Mouse (Mus musculus) splenic B cell, adult 2 months (primary cell): ENCODE measurements around the gene Cnot1.
"Not testable (repeated sequence)": the region's sequence is repeated elsewhere in the genome, so short reads cannot be mapped to it uniquely, and the experiment has no call there.

Experiments
- DNase-seq: peaks from one replicate; pipeline ENCODE4 v3.0.0-alpha.2; 2011; ENCODE audit warnings: low read depth, low spot score
- H3K27me3 ChIP-seq: 2 replicates; pipeline ENCODE4 v1.6.1; 2012; ENCODE audit warnings: mild to moderate bottlenecking, low read length, moderate library complexity, mixed read lengths; ENCODE audit not compliant: control insufficient read depth, poor library complexity, insufficient read depth, severe bottlenecking
- H3K36me3 ChIP-seq: 2 replicates; pipeline ENCODE4 v1.6.1; 2012; ENCODE audit warnings: mild to moderate bottlenecking, low read length, moderate library complexity, mixed read lengths; ENCODE audit not compliant: control insufficient read depth, poor library complexity, insufficient read depth, severe bottlenecking

Gene Cnot1

GRCm38 (mm10) chr8:95832603-95833434 is 25.6 kb upstream of the Cnot1 start:
- Histone ChIP-seq H3K36me3 (no peaks in the 10 kb centered on the region; the same call in 1 of the 2 replicates), H3K27me3 (no peaks in the 10 kb centered on the region)
- DNase-seq: peak; percentile 88

- DNase-seq: no peak
- Histone ChIP-seq H3K27me3 (no peaks in the 10 kb centered on the region), H3K36me3 (no peaks in the 10 kb centered on the region)
Measured at GRCm38 (mm10) chr8:95830144-95830543, 22.9 kb upstream of the Cnot1 start.

GRCm38 (mm10) chr8:95825162-95825561 is 17.9 kb upstream of the Cnot1 start, which contains the start of gene Sap18b:
Gene Sap18b, plus strand, starts transcription at chr8:95825346.
- not testable (repeated sequence) for H3K36me3 ChIP-seq, H3K27me3 ChIP-seq, DNase-seq

- H3K36me3 ChIP-seq: no peaks in the 10 kb centered on the region
- H3K27me3 ChIP-seq: no peaks in the 10 kb centered on the region
- no peak for DNase-seq
Measured at GRCm38 (mm10) chr8:95822699-95823098, 15.4 kb upstream of the Cnot1 start.

- no peak for DNase-seq
- no peaks in the 10 kb centered on the region for H3K36me3 ChIP-seq
Measured at GRCm38 (mm10) chr8:95822096-95822495, 14.8 kb upstream of the Cnot1 start.

GRCm38 (mm10) chr8:95821266-95821665 is 14.0 kb upstream of the Cnot1 start:
- H3K36me3 ChIP-seq: no peaks in the 10 kb centered on the region
- no peaks in the 10 kb centered on the region for H3K27me3 ChIP-seq
- no peak for DNase-seq

More at GRCm38 (mm10) chr8:95822096-95822495, 14.8 kb upstream of the Cnot1 start:
- no peaks in the 10 kb centered on the region for H3K27me3 ChIP-seq

- H3K27me3 ChIP-seq: no peaks in the 10 kb centered on the region
- no peaks in the 10 kb centered on the region for H3K36me3 ChIP-seq
- DNase-seq: no peak
Measured at GRCm38 (mm10) chr8:95818211-95818610, 10.9 kb upstream of the Cnot1 start.

- H3K27me3 ChIP-seq: no peaks in the 10 kb centered on the region
- H3K36me3 ChIP-seq: no peaks in the 10 kb centered on the region
- no peak for DNase-seq
Measured at GRCm38 (mm10) chr8:95817597-95817996, 10.3 kb upstream of the Cnot1 start.

- no peaks in the 10 kb centered on the region for H3K27me3 ChIP-seq
- no peak for DNase-seq
Measured at GRCm38 (mm10) chr8:95816044-95816708, 8.9 kb upstream of the Cnot1 start.

GRCm38 (mm10) chr8:95810184-95810591 is 2.9 kb upstream of the Cnot1 start:
- no peaks in the 10 kb centered on the region for H3K36me3 ChIP-seq
- H3K27me3 ChIP-seq: no peaks in the 10 kb centered on the region
- DNase-seq: peak; percentile 40

More at GRCm38 (mm10) chr8:95816044-95816708, 8.9 kb upstream of the Cnot1 start:
- no peaks in the 10 kb centered on the region for H3K36me3 ChIP-seq

- no peak for DNase-seq
- Histone ChIP-seq H3K27me3 (no peaks in the 10 kb centered on the region), H3K36me3 (no peaks in the 10 kb centered on the region)
Measured at GRCm38 (mm10) chr8:95809116-95809515, 1.9 kb upstream of the Cnot1 start.

GRCm38 (mm10) chr8:95808631-95809030 is 1.4 kb upstream of the Cnot1 start:
- DNase-seq: no peak
- Histone ChIP-seq H3K36me3 (no peaks in the 10 kb centered on the region), H3K27me3 (no peaks in the 10 kb centered on the region)

- peak; percentile 95 for DNase-seq
- no peaks in the 10 kb centered on the region for H3K36me3 ChIP-seq
Measured at GRCm38 (mm10) chr8:95807861-95808260, 597 bp upstream of the Cnot1 start.

GRCm38 (mm10) chr8:95806461-95807191 is 638 bp downstream of the Cnot1 start:
- DNase-seq: peak; percentile 36
- Histone ChIP-seq H3K36me3 (no peaks in the 10 kb centered on the region), H3K27me3 (no peaks in the 10 kb centered on the region)

More at GRCm38 (mm10) chr8:95807861-95808260, 597 bp upstream of the Cnot1 start:
- no peaks in the 10 kb centered on the region for H3K27me3 ChIP-seq
